8 mouse cellular contexts compared by ENCODE assay signal in the genomic region with DNA sequence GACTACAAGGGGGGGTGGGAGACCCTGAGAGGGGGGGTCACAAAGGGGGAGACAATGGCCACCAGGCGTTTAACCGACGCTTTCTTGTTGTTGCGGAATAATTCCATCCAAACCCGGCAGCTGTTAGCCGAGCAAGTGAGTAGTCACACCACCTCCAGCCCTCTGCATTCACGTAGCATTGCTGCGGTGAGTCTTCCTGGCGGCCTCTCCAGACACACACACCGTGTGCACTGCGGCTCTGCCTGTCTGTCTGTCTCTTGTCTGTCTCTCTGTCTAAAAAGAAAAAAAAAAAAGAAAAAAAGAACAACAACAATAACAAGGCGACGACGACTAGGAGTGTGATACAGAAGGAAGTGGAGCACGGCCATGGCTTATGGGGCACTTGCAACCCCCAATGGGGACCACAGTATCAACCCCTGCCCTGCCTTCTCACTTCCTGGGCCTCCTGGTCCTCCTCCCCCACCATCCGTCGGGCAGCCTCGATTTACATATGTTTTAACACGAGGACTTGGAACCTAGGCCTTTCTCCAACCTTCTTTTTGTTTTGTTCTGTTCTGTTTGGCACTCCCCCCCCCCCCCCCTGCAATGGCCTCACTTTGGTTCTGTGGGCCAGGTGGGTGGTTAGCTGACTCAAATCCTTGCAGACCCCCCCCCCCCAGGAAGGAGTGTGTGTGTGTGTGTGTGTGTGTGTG. TPM values are rescaled to one million over a fixed set of nuclear protein-coding genes. Genes with fewer than 3 reads are reported as not detected.
DNase-seq lines count a peak whose midpoint lies in the region; ATAC-seq lines count a peak whose summit lies in the region.

No protein-coding gene starts in this region.

- H3K9me3 ChIP-seq in forebrain, embryonic 16.5 days (ENCODE audit: control insufficient read depth, low read length), result no peaks in the 10 kb centered on the region

- H3K4me3 ChIP-seq in forebrain, embryonic 16.5 days (replicated peaks; ENCODE audit: low read length), result peak overlapping the region; percentile 70

- under 1% methylated on average over 19 of the region's 19 CpGs for WGBS in forebrain, embryonic 16.5 days

- H3K4me1 ChIP-seq in forebrain, embryonic 16.5 days (replicated peaks; ENCODE audit: control insufficient read depth, insufficient read depth, low read length), result peaks cover 35% of the 10 kb centered on the region

- no peaks in the 10 kb centered on the region for H3K27me3 ChIP-seq in forebrain, embryonic 16.5 days (replicated peaks; ENCODE audit: control insufficient read depth, insufficient read depth, low read length)

- H3K9ac ChIP-seq in forebrain, embryonic 16.5 days (replicated peaks; ENCODE audit: low read depth, low read length), result peak overlapping the region; percentile 68

- no peak for ATAC-seq in forebrain, embryonic 16.5 days
- ATAC-seq in megakaryocyte-erythroid progenitor cell, adult 5-6 weeks (replicated peaks; ENCODE audit: low FRiP score, low TSS enrichment, poor library complexity, severe bottlenecking), result peak; percentile 56

- DNase-seq in layer of hippocampus, postnatal 14 days (ENCODE audit: low spot score in 2 of 2), result peak; percentile 7 to 23
- DNase-seq in layer of hippocampus, postnatal 36 days, result no peak
- DNase-seq in cerebellum, adult 11-12 months, result peak; percentile 22
- DNase-seq in kidney, postnatal 14 days, result peak; percentile 19
- peak; percentile 53 to 77 for DNase-seq in spleen, postnatal 4 days (ENCODE audit: low spot score in 2 of 2)
- no peak for DNase-seq in frontal cortex, postnatal 25 days (ENCODE audit: low spot score in 2 of 2)

- H3K27ac ChIP-seq in forebrain, embryonic 16.5 days (ENCODE audit: low read length), result peak overlapping the region; percentile 67

- no peaks in the 10 kb centered on the region for H3K36me3 ChIP-seq in forebrain, embryonic 16.5 days (ENCODE audit: control insufficient read depth, insufficient read depth)

- H3K4me2 ChIP-seq in forebrain, embryonic 16.5 days (ENCODE audit: low read length), result peak overlapping the region; percentile 91

RNA-seq across cellular contexts. Expression of a gene that starts 1.0 kb away (rescaled TPM):
- total RNA-seq in layer of hippocampus, postnatal 14 days (2021), result 10 to 100 TPM; 50.2 to 51.9 TPM
- 10 to 100 TPM; 65.2 to 67.0 TPM for total RNA-seq in layer of hippocampus, postnatal 36 days (2021)
- 16.4 and 21.3 TPM in 2 replicates for polyA plus RNA-seq in forebrain, embryonic 16.5 days (2015; fragmentation: Nextera tagmentation; extraction: Ambion mirVana)
- 29.5 and 37.2 TPM in 2 replicates for total RNA-seq in megakaryocyte-erythroid progenitor cell, adult 5-6 weeks (2014; fragmentation: Nextera tagmentation)
- 25.0 and 32.9 TPM in 2 replicates for total RNA-seq in megakaryocyte-erythroid progenitor cell, adult 5-6 weeks (2017)

RNA-seq across cellular contexts. Expression of a gene that starts 33.0 kb away (rescaled TPM):
- total RNA-seq in layer of hippocampus, postnatal 14 days (2021), result 10 to 100 TPM; 13.5 to 16.1 TPM
- 10 to 100 TPM in 1 of 2 experiments, 1 to 10 TPM in 1; 9.9 to 10.2 TPM for total RNA-seq in layer of hippocampus, postnatal 36 days (2021)
- polyA plus RNA-seq in forebrain, embryonic 16.5 days (2015; fragmentation: Nextera tagmentation; extraction: Ambion mirVana), result 19.3 and 21.7 TPM in 2 replicates
- 80.3 and 84.4 TPM in 2 replicates for total RNA-seq in megakaryocyte-erythroid progenitor cell, adult 5-6 weeks (2014; fragmentation: Nextera tagmentation)
- 28.4 and 30.9 TPM in 2 replicates for total RNA-seq in megakaryocyte-erythroid progenitor cell, adult 5-6 weeks (2017)

Comparison
In these comparisons a context has a peak if more than half of its experiments do, and no peak if none do; other contexts are left out.
1. DNase-seq: peak in layer of hippocampus, postnatal 14 days (2 of 2), cerebellum, adult 11-12 months (single experiment), kidney, postnatal 14 days (single experiment) and spleen, postnatal 4 days (2 of 2); none in layer of hippocampus, postnatal 36 days (0 of 2) and frontal cortex, postnatal 25 days (0 of 2).